Mouse (Mus musculus) lung, adult 2 months (tissue): ENCODE data around the gene Tob1.

Experiments
- CTCF ChIP-seq: fragments of 200-500 bp; IDR thresholded peaks from 2 replicates; pipeline ENCODE4 v1.5.1; 2011; ENCODE audit warnings: mild to moderate bottlenecking, low read length, control low read depth; ENCODE audit not compliant: insufficient read depth
- POLR2A ChIP-seq: fragments of 200-500 bp; IDR thresholded peaks from 2 replicates; pipeline ENCODE4 v1.6.1; 2011; ENCODE audit warnings: low read depth, mild to moderate bottlenecking, control low read depth, low read length, borderline replicate concordance; ENCODE audit errors: extremely low read depth

DNA sequence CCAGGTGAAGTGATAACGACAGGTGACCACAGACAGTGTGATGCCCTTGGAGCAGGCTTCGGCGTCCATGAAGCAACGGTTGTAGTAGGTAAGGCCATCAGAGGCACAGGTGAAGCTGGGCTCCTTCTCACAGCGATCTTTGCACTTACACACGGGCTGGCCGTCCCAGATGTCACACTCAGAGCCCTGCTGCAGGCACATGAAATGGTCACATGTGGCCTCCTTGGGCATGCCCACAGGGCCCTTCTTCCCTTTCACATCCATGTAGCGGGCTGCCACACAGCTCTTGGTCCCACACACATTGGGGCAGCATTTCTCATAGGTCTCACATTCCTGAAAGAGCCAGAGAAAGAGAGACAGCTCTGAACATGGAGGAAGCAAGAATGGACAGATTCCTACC is 27.5 kb downstream of the Tob1 start:
- TF ChIP-seq POLR2A (no peak), CTCF (no peak)
